Mouse (Mus musculus): Measurements from ENCODE around the gene Tab1.
A peak's percentile ranks its signal among the peaks of the same experiment; 100 is the strongest.
"Not testable (repeated sequence)": the region's sequence is repeated elsewhere in the genome, so short reads cannot be mapped to it uniquely, and the experiment has no call there.

Tab1 gene

GRCm38 (mm10) chr15:80105490-80106410 lies 27.2 kb upstream of the Tab1 start:
- peak; percentile 67 for DNase-seq (ENCODE audit: low spot score)

- no peak for DNase-seq (ENCODE audit: low spot score)
Observed at GRCm38 (mm10) chr15:80107143-80107542, 25.8 kb upstream of the Tab1 start.

DNA sequence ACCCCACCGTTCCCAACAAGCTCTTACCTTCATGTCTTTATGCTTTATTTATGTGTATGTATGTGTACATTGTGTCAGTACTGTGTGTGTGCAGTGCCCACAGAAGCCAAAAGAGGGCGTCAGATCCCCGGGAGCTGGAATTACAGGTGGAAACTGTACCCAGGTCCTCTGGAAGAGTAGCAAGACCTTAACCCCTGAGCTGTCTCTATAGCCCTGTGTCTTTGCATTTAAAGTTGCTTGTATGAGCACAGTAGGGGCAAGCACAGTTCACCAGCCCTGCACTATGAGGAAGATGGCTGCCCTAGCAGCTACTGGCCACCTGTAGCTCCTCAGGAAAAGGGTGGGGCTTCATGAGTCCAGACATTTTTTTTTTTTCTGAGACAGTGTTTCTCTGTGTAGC lies 25.4 kb upstream of the Tab1 start:
- peak; percentile 36 for DNase-seq (ENCODE audit: low spot score)

- DNase-seq (ENCODE audit: low spot score) = no peak
Observed at GRCm38 (mm10) chr15:80111436-80111835, 21.5 kb upstream of the Tab1 start.

DNA sequence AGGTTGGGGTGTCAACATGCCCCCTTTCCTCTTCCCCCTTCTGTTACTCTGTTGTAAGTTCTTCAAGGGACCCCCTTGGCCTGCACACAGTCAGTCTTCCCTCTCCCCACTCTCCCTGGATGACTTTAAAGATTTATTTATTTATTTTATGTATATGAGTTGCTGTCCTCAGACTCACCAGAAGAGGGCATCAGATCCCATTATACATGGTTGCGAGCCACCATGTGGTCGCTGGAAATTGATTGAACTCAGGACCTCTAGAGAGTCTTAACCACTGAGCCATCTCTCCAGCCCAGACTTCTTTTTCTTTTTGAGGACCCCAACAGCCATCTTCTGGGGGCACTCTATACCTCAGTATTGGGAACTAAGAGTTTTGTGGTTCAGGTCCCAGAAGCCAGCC lies 20.4 kb upstream of the Tab1 start:
- no peak for DNase-seq (ENCODE audit: low spot score)

GRCm38 (mm10) chr15:80114414-80114813 lies 18.5 kb upstream of the Tab1 start:
- DNase-seq (ENCODE audit: low spot score) = no peak

- peak; percentile 47 for DNase-seq (ENCODE audit: low spot score)
Observed at GRCm38 (mm10) chr15:80115256-80115655, 17.7 kb upstream of the Tab1 start.

- DNase-seq (ENCODE audit: low spot score) = peak; percentile 51
Observed at GRCm38 (mm10) chr15:80115866-80116794, 16.8 kb upstream of the Tab1 start.

DNA sequence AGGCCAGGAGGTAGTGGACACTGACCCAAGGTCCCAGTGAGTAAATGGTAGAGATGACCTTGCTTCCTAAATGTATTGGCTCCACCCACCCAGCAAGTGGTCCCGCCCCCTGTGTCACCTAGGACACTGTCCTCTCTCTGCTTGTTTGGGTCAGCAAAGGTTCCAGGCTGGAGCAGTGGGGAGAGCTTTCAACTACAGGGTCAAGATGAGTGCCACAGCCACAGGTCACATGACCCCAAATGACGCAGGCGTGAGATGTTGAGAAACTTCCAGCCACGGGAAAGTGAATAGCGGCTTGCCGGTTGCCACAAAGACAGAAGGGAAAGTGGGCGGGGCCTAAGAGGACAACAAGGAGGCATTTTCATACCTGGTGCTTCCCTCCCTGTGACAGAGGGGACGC lies 15.8 kb upstream of the Tab1 start:
- peak; percentile 56 for DNase-seq (ENCODE audit: low spot score)

GRCm38 (mm10) chr15:80119076-80119475 lies 13.9 kb upstream of the Tab1 start:
- DNase-seq (ENCODE audit: low spot score) = no peak

GRCm38 (mm10) chr15:80121721-80122325 lies 11.1 kb upstream of the Tab1 start:
- DNase-seq (ENCODE audit: low spot score) = no peak

- not testable (repeated sequence) for DNase-seq (ENCODE audit: low spot score)
Observed at GRCm38 (mm10) chr15:80122431-80122830, 10.5 kb upstream of the Tab1 start.

- no peak for DNase-seq (ENCODE audit: low spot score)
Observed at GRCm38 (mm10) chr15:80124651-80125050, 8.3 kb upstream of the Tab1 start.

- DNase-seq (ENCODE audit: low spot score) = no peak
Observed at GRCm38 (mm10) chr15:80127191-80127590, 5.7 kb upstream of the Tab1 start.

GRCm38 (mm10) chr15:80129982-80130381 lies 2.9 kb upstream of the Tab1 start:
- DNase-seq (ENCODE audit: low spot score) = no peak

- DNase-seq (ENCODE audit: low spot score) = no peak
Observed at GRCm38 (mm10) chr15:80130689-80131088, 2.2 kb upstream of the Tab1 start.

GRCm38 (mm10) chr15:80131421-80131820 lies 1.5 kb upstream of the Tab1 start:
- no peak for DNase-seq (ENCODE audit: low spot score)

GRCm38 (mm10) chr15:80132452-80132851 lies 475 bp upstream of the Tab1 start:
- no peak for DNase-seq (ENCODE audit: low spot score)

DNA sequence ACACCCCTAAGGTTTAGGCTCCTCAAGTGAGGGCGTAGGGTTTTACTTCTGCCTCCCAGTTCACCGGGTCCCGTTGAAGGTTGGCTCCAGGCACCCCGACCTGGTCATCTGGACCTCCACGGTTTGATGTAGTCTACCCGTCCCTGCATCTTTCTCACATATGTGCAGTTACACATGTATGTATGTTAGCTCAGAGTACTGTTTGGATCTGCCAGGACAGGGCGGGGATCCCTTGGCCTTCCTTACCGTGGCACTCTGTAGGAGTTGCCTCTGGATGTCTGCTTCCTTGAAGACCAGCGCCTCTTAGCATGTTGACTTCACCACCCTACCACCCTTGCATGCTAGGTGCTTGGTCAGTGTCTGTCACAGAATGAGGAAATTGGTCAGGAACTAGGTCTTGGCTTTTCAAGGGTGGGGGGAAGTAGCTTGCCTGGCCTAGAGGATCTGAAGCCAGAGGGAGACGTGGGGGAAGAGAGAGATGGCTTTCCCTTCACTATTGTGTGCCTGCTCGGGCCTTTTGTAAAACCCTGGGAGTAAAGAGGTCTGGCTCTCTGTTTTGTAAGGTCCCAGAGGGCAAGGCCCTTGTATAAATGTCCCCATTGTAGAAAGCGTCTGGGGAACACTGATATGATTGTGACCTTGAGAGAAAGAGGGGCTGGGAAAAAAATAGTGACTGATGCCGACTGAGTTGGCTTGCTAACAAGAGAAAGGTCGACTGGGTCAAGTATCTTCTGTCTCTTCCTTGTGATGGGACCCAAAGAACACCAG lies 939 bp downstream of the Tab1 start:
- DNase-seq (ENCODE audit: low spot score) = no peak

- no peak for DNase-seq (ENCODE audit: low spot score)
Observed at GRCm38 (mm10) chr15:80134450-80134847, 1.5 kb downstream of the Tab1 start.

DNA sequence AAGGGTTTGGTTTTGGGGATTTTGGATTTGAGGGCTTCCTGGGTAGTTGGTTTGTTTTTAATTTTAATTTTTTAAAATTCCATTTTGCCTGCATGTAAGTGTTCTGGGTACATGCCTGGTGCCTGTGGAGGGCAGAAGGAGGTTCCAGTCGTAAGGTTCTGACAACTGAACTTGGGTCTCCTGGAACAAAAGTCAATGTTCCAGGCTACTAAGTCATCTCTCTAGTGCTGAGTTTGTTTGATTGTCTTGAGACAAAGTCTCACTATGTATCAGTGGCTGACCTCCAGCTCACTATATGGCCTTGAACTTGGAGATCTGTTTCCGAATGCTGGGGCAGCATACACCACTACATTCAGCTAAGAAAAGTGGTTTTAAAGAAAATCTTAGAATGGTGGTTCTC lies 2.6 kb downstream of the Tab1 start:
- no peak for DNase-seq (ENCODE audit: low spot score)

DNA sequence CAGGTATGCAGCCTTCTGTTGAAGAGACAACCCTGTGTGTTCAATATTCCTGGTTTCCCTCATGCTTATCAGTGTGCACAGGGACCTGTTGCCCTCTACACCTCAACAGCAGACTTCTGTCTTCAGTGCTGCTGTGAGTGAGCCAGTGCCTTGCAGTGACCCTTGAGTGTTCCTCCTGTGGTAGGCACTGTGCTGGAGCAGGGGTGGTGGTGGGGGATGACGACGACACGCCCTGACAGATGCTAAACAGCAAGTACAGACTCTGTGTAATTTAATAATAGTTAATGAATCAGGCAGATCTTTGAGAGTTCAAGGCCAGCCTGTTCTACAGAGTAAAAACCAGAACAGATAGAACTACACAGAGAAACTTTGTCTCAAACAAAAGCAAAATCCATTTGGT lies 3.7 kb downstream of the Tab1 start:
- DNase-seq (ENCODE audit: low spot score) = no peak
